Mouse (Mus musculus) CD4-positive, CD25-positive, alpha-beta regulatory T cell, adult 2 months (primary cell): ENCODE data around the gene Insm1.
A peak's percentile ranks its signal among the peaks of the same experiment; 100 is the strongest.

ENCODE experiments used
- DNase-seq: peaks from one replicate; pipeline ENCODE4 v3.0.0-alpha.2; 2012; ENCODE audit warnings: low read depth, low spot score

Gene Insm1

GRCm38 (mm10) chr2:146262966-146263365 lies 41.2 kb downstream of the Insm1 start:
- no peak for DNase-seq

GRCm38 (mm10) chr2:146265045-146265444 lies 43.3 kb downstream of the Insm1 start:
- peak; percentile 12 for DNase-seq

- no peak for DNase-seq
Measured at GRCm38 (mm10) chr2:146266539-146266938, 44.8 kb downstream of the Insm1 start.
